Mouse (Mus musculus): ENCODE results near the gene Csnk1e. TPM values are rescaled to one million over a fixed set of nuclear protein-coding genes. Genes with fewer than 3 reads are reported as not detected.

Gene Csnk1e
- 35.8 and 87.8 TPM in 2 replicates for polyA plus RNA-seq (2012; ENCODE audit: low replicate concordance)

GRCm38 (mm10) chr15:79455106-79455810 is at the start of gene Csnk1e:
Gene Csnk1e, minus strand, starts transcription at chr15:79455566.

GRCm38 (mm10) chr15:79504707-79505452 is 49.5 kb upstream of the Csnk1e start, which contains the start of gene Kcnj4:
Gene Kcnj4, minus strand, starts transcription at chr15:79505241.

DNA sequence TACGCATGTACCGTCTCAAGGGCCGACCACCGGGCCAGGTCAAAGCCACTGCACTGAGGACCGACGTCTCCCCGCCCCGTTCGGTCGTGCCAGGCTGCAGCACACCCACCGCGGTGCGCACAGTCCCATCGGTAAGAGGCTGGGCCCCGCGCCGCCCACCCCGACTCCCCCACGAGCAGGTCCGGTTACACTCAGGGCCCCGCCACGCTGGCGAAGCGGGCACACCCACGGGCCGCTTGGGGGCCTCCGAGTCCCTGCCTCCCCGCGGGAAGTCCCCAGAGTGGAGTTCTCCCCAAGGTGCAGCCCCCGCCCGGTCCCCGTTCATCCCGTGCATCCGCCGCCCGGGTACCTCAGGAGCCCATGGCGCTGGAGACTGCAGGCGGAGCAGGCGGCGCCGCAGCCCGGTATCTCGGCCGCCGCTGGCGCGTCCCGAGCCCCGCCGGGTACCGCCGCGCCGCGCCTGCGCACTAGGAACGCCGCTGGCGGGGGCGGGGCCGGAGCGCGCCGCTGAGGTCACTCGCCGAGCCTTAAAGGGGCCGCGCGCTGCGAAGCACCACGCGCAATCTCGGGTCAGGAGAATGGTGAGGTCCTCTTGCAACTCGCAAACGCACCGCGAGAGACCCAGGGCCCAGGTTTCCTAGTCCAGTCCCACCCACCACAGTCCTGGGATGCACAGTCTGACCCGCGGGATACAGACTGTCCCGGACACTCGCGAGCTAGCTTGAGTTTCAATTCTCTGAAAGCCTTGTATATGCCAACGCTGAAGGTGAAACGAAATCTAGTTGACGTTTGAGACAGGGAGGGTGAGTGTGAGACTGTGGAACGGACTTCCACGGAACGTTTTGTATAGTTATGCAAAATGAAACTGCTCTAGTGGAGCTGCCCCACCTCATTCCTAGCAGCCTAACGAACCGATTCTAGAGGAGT is 52.3 kb downstream of the Csnk1e start, which contains the start of gene Tmem184b:
TSS of gene Tmem184b (minus strand) at position 734 of the 927 bp plus-strand sequence.

Other genes with a start within 250 kb of the Csnk1e start
- 17.2 and 41.5 TPM in 2 replicates for gene Pick1, start 226.4 kb downstream of the Csnk1e start, polyA plus RNA-seq (2012; ENCODE audit: low replicate concordance)
- not detected in 2 replicates for gene Gm49486, start 226.2 kb downstream of the Csnk1e start, polyA plus RNA-seq (2012; ENCODE audit: low replicate concordance)
- gene Slc16a8, start 200.8 kb downstream of the Csnk1e start, polyA plus RNA-seq (2012; ENCODE audit: low replicate concordance): not detected in 2 replicates
- gene Baiap2l2, start 170.0 kb downstream of the Csnk1e start, polyA plus RNA-seq (2012; ENCODE audit: low replicate concordance): 0.15 and 0.98 TPM in 2 replicates
- 21.1 and 30.1 TPM in 2 replicates for gene Pla2g6, start 127.2 kb downstream of the Csnk1e start, polyA plus RNA-seq (2012; ENCODE audit: low replicate concordance)
- gene Maff, start 108.9 kb downstream of the Csnk1e start, polyA plus RNA-seq (2012; ENCODE audit: low replicate concordance): 0.83 and 3.1 TPM in 2 replicates
- gene Tmem184b, start 52.0 kb downstream of the Csnk1e start, polyA plus RNA-seq (2012; ENCODE audit: low replicate concordance): 128 and 258 TPM in 2 replicates
- not detected in 2 replicates for gene Kcnj4, start 49.7 kb upstream of the Csnk1e start, polyA plus RNA-seq (2012; ENCODE audit: low replicate concordance)
- 0.08 TPM in 1 of 2 replicates, not detected in the other for gene Kdelr3, start 60.8 kb upstream of the Csnk1e start, polyA plus RNA-seq (2012; ENCODE audit: low replicate concordance)
- 92.9 and 168 TPM in 2 replicates for gene Ddx17, start 91.2 kb upstream of the Csnk1e start, polyA plus RNA-seq (2012; ENCODE audit: low replicate concordance)
- not detected in 2 replicates for gene Dmc1, start 149.5 kb upstream of the Csnk1e start, polyA plus RNA-seq (2012; ENCODE audit: low replicate concordance)
- gene Fam227a, start 203.4 kb upstream of the Csnk1e start, polyA plus RNA-seq (2012; ENCODE audit: low replicate concordance): 0.11 and 0.62 TPM in 2 replicates
- gene Cby1, start 203.6 kb upstream of the Csnk1e start, polyA plus RNA-seq (2012; ENCODE audit: low replicate concordance): 33.7 and 37.4 TPM in 2 replicates
- 59.5 and 61.4 TPM in 2 replicates for gene Tomm22, start 215.3 kb upstream of the Csnk1e start, polyA plus RNA-seq (2012; ENCODE audit: low replicate concordance)
- gene Josd1, start 232.4 kb upstream of the Csnk1e start, polyA plus RNA-seq (2012; ENCODE audit: low replicate concordance): 11.0 and 24.6 TPM in 2 replicates
- gene Gtpbp1, start 235.3 kb upstream of the Csnk1e start, polyA plus RNA-seq (2012; ENCODE audit: low replicate concordance): 74.4 and 157 TPM in 2 replicates